Mouse (Mus musculus) liver, adult (tissue): ENCODE data around the gene Pklr.

Experiments used
- GATA4 ChIP-seq: IDR thresholded peaks from 2 replicates; pipeline ENCODE4 v1.6.1; 2014; ENCODE audit warnings: mild to moderate bottlenecking, low read length; ENCODE audit not compliant: insufficient replicate concordance

Pklr gene

DNA sequence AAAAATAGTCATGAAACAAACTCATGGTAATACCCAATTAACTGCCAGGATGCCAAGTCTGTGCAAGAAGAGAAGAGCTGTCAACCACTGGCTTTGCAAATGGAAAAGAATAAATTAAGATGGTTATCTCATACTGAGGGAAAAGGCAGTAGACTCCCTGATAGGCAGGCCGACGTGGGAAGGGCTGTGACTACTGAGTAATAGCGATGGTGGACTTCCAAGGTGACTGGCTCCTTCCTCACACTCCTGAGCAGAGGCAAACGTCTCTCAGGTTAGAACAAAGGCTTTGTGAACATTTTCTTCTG is 32.7 kb upstream of the Pklr start:
- no peak for TF ChIP-seq GATA4

DNA sequence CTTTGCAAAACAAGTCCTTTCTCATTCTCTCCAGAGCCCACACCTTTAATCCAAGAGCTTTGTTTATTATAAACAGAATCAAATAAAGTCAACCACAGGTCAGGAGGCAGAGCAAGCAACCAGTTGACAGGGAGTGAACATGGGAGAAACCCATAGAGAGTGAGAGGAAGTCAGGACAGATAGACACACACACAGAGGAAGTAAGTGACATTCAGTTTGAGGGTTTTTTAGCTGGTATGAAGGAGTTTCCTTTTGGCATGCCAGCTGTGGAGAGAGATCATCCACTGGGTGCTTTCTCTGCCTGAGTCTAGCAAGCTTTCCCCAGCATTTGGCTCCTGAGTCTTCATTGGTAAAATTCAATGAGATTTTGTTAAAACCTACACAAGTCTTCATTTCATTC is 29.1 kb upstream of the Pklr start:
- TF ChIP-seq GATA4 = no peak

DNA sequence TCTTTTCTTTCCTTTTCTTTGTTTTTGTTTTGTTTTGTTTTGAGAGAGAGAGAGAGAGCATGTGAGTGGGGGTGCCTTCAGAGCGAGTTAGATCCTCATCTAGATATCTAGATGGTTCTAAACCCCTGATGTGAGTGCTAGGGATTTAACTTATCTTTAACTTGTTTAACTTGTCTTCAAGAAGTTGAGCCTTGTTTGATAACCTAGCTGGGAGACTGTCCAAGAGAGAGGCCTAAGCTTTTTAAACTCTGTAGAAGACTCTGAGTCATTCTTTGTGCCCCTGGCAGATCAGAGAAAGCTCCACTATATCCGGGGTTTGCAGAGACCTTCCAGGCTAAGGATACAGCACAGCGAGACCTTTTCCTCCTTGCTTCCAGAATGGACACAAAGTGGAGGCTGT is 28.4 kb upstream of the Pklr start:
- no peak for TF ChIP-seq GATA4

DNA sequence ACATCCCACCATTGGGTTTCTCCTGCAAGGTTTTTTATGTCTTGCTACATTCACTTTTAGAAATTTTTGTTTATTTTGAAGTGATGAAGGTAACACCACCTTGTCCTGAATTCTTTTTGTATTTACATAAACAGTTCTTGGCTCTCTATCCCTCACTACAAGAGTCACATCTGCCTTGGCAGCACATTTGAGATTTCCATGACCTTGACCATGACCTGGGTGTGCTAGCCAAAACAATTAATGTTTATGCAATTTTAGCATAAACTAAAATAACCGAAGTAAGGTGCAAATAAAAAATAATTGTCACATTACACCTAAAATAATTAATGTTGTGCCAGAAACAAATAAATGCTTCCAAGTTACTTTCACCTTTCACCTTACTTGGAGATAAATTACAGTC is 27.8 kb upstream of the Pklr start:
- no peak for TF ChIP-seq GATA4

DNA sequence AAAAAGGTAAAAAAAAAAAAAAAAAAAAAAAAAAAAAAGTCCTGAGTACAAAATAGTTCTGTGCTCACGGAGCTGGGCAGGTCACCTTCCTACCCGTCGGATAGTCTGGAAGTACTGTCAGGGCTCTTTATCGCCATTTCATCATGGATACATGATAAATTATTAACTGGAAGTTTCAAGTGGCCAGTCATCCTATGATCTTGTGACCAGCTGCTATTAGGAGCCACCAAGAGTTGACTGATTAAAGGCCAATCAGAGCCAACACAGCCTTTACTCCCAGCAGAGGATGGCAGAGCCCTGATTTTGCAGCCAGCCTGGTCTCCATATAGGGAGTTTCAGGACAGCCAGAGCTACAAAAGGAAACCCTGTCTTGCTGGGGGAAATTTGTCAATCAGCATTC is 22.9 kb upstream of the Pklr start:
- TF ChIP-seq GATA4 = no peak

DNA sequence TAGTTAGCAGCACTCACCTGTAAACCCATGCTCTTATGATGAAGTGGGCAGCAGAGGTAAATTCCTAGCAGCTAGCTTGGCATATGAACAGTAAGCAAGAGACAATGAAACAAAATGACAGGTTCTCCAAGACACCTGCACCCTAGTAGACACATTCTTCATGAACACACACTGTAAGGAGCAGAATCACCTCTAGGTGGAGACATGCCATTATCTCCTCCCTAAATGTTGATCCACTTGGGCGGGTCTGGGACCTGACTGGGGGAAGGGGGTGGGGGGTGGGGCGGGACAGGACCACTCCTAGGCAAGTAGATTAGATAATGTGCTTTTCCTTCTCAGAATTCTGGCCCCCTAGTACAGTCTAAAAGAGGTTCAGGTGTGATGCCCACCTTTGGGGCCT is 20.4 kb upstream of the Pklr start:
- TF ChIP-seq GATA4 = no peak

DNA sequence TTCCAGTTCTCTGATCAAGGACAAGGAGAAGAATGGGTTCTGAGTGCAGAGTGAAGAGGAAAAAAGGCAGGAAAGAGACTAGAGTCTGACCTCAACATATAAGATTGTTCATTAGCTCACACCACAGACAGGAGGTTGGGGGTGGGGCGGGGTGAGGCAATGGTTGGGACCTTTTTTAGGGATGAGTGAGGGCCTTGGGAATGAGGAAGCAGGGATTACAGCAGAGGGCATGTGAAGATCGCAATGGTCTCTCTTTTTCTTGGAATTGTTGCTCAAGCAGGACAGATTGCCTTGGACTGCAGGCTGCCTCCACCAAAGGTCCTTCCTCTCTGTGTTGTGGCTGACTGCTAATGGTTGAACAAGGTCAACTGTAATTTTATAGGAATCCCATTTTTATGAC is 12.6 kb upstream of the Pklr start:
- no peak for TF ChIP-seq GATA4

DNA sequence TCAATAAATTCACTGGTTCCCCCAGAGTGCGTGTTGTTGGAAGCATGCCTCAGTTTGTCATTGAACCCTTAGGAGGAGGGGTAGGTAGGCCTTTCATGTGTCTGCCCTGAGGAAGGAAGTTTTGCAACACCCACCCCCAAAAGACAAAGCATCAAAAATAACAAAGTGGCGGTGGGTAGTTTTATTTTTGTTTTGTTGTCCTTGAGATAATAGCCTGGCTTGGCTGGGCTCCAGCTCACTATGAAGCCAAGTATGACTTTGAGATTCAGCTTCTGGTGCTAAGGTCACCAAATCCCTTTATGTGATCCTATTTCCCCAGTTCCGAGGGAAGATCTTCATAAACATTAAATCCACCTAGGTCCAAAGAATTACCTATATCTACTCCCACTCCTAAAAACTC is 11.7 kb upstream of the Pklr start:
- TF ChIP-seq GATA4 = no peak

DNA sequence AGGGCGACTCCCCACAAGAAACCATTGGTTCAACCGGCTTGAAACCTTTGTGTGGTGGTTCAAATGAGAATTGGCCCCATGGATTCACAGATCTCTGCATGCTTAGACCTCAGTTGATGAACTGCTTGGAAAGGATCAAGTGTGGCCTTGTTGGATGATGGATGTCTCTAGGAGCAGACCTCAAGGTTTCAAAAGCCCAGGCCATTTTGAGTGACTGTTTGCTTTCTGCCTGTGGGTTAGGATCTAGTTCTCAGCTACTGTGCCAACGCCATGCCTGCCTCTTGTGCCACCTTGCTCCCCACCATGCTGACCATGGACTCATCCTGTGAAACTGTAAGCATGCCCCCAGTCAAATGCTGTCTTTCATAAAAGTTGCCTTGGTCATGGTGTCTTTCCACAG is 10.0 kb upstream of the Pklr start:
- no peak for TF ChIP-seq GATA4

DNA sequence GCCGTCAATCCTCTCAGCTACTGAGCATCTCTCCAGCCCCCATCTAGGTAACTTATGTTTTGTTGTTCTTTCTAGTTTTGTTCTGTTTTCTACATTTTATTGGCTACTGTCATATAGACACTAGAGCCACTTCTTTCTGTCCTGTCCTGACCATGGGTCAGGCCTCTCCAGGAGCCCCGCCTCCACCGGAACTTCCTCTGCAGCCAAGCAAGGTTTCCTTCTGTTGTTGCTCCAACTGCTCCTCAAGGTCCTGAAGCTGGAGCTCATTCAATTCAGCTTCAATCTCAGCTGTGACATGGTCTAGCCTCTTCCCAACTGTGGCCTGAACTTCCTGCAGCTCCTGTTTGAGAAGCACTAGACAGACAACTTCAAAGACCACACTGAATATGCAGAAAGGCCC is 6.0 kb upstream of the Pklr start:
- TF ChIP-seq GATA4 = no peak

DNA sequence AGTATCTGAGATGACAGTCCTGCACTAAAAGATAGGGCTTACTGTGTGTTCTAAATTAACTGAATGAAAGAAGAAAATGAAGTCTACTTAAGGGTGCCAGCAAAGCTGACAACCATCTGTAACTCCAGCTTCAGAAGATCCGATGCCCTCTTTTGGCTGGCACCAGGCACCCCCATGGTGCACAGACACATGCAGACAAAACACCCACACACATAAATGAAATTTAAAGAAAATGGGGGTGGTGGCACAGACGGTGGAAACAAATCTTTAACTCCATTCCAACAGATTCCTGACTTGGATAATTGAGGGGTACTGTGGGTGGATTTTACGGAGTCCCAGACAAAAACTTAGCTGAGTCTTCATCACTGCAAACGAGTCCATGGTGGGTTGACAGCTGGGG is 4.1 kb upstream of the Pklr start:
- no peak for TF ChIP-seq GATA4

DNA sequence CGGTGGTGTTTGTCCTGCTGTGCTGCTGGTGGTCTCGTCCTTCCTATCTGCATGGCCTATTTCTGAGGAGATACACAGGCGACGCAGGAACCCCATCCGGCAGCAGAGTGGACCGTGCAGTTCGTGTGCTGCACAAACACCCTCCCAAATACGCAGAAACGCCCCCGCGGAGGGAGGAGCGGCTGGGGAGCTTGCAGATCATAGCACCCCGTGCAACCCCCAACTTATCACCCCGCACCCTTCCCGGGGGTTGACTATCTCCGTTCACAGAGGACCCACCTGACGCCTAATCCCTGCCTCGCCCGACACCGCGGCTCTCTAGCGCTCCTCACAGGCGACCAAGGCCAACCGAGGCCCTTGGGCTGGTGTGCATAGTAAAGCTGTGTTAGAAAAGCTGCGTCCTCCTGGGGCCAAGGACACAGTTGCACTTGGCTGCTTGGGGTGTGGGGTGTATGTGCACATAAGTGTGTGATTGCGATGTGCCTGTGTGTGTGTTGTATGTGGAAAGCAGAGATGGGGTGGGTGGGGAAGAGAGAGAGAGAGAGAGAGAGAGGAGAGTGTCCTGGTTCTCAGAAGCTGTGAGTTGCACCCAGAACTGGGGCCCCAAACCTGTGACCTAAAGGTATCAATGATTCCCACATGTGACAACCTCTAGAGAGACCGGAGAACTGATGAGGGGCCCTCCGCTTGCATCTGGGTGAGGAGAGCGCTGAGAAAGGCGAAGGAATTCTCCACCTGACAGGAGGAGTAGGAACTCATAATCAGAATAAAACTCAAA is 3.5 kb upstream of the Pklr start:
- TF ChIP-seq GATA4 = no peak

DNA sequence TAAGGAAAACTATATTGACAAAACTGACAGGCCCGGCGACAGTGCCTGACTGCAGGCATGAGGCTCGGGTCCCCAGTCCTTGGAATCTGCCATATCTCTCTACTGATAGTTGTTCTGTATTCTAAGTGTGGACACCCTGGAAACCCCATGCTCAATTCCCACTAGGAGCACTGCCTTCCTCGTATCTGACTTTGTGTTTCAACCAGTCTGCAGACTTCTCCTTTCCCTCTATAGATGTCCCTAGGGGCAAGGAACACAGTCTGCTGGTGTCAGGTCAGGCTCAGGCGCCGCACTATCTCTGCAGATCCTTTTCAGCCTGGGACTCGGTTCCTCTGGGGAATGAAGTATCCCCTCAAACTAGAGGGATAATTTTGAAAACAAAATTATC is 2.9 kb upstream of the Pklr start:
- no peak for TF ChIP-seq GATA4

DNA sequence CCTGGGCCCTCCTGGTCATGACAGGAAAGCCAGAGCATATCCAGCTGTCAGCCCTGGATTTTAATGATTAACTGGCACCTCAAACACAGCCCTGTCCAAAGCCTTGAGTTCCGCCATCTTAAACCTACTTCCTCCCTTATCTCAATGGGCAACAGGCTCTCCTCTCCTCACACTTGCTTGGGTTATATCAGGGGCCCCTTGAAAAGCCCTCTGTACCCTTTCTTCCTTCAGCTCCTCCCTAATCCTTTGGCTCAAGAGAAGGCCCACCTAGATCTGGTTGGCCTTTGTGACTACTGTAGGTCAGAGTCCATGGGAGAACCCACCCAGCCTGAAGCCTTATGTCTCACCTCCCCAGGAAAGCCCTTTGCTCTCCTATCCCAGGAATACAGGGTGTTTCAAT is 2.2 kb upstream of the Pklr start:
- no peak for TF ChIP-seq GATA4

DNA sequence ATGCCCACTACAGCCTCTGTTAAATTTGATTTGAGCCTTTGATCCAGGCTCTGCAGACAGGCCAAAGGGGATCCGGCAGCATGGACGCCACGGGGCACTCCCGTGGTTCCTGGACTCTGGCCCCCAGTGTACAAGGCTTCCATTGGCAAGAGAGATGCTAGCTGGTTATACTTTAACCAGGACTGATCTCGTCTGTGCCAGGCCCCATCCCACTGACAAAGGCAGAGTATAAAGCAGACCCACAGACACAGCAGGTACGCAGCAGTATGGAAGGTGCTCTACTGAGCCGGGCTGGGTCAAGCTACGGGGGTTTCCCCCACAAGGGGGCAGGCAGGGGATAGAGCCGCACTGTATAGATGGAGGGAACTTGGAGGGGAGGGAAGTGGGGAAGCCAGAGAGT is 423 bp downstream of the Pklr start:
- no peak for TF ChIP-seq GATA4

DNA sequence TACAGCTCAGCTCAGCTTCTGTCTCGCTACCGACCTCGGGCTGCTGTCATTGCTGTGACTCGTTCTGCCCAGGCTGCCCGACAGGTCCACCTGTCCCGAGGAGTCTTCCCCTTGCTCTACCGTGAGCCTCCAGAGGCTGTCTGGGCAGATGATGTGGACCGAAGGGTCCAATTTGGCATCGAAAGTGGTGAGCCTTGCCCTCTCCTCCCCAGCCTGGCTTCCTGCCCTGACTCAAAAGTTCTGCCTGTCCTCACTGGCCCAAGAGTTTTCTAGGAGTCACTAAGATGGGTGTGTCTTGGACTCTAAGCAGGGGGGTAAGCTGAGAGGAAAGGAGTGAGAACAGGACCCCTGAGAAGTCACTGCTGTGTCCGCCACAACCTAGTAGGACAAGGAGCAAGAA is 8.9 kb downstream of the Pklr start:
- no peak for TF ChIP-seq GATA4

DNA sequence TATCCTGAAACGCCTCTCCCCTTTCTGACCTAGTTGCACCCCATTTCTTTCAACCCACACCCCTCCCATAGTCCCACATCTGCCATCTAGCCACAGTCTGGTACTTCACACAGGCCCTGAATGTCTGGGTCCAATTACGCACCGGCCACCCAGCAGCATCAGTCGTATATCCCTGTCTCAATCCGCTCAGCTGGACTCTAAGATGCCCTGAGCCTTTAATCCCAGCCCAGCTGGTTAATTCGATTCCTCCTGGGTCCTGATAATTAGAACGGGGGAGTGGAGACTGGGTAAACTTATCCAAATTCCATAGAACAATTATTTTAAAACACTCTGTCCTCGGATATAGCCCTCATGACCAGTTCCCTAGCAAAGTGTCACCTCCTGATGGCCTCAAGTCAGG is 9.6 kb downstream of the Pklr start:
- TF ChIP-seq GATA4 = no peak
